Mouse (Mus musculus) naive thymus-derived CD4-positive, alpha-beta T cell, adult 2 months (primary cell): ENCODE data around the gene Ttll7.

Experiments used
- DNase-seq: peaks from one replicate; pipeline ENCODE4 v3.0.0-alpha.2; 2011; ENCODE audit warnings: low read depth

Gene Ttll7

DNA sequence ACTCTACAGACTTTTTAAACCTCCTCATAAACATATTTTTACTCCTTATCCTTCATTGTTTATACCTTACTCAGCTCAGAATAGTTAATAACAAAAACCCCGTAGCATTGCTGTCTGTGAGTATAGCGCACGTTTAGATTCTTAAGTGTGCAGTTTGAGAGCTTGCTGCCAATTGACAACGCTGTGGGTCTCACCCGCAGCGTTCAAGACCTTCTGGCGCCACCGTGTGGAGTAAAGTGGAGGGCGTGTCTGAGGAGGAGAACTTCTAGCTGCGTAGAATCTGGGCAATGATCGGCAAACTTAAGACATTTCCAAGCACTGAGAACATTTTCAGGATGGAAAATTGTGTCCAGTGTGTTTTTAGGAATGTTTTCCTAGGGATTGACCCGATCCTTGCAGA lies 62.6 kb downstream of the Ttll7 start:
- peak; percentile 70 for DNase-seq

DNA sequence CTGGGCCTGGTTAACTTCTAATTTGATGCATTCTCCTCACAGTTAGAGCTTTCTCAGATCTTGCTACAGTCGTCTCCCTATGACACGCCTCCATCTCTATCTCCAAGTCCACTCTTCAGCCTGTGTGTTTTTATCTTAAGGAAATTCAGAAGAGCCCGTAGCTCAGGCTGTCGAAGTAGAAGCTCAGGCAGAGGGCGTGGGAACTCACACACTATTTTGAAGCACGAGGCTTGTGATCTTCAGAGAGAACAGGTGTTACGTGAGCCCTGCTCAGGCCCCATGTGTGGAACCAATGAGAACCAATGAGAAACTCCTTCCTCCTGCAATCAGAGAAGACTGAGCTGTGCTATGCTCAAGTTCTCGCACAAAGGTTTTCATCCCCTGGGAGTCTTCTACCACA lies 65.7 kb downstream of the Ttll7 start:
- DNase-seq = no peak

DNA sequence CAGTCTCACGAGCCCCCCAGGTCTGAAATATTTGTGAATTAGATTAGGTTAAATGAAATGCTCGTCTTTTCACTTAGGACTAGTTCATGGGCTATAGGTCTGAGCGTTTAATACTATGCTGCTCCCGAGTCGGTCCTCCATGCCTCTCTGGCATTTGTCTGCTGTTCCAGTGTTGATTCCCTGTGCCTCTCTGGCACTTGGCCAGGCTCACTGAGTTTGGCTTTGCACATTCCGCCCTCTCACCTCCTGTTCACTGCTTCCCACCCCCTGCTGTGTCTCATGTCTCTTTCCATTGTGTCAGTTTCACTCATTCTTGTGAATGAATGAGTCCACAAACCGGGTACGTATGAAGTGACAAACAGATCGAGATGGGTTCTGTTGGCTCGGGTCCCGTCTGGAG lies 66.2 kb downstream of the Ttll7 start:
- no peak for DNase-seq

DNA sequence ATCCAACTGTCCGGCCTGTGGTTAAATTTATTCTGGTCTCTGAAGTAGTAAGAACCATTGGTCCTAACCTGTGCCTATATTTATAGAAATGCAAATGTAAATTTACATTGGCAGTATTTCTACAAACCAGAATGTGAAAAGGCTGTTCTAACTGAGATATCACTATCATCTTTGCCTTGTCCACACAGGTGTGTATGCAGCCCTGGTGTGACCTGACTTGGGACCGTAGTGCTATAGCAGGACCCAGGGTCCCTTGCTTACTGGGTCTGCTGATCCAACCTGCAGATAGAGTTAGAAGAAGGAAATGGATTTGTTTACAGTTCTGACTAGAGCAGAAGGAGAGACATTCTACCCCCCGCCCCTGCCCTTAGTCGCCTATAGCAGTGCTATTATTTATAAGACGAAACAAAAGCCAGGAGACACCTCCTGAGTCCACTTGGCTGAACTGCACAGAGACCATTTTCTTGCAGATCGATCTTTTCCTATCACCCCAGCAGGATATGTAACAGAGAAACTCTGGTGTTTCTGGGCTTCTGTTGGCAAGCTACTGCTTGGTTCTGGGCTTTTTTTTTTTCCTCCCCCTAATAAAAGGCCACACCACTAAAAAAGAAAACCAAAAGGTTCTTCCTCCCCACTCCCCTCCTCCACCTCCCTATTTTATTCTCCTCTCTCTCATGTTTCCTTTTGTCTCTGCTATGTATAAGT lies 75.3 kb downstream of the Ttll7 start:
- DNase-seq = no peak

DNA sequence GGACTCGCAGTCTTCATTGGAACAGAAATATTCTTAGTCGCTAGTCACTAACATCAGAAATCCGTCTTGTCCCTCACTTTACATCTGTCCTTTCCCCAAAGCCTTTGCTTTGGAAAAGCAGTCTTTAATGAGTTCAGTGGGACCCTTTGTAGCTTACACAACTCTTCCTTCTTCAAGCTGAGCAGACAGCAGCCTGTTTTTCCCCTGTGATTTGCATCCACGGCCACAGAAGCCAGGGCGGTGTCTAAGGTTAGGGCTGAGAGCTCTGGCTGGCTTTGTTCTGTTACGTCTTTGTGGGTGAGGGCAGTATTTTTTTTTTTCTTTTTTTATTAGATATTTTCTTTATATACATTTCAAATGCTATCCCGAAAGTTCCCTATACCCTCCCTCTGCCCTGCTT lies 76.0 kb downstream of the Ttll7 start:
- no peak for DNase-seq

DNA sequence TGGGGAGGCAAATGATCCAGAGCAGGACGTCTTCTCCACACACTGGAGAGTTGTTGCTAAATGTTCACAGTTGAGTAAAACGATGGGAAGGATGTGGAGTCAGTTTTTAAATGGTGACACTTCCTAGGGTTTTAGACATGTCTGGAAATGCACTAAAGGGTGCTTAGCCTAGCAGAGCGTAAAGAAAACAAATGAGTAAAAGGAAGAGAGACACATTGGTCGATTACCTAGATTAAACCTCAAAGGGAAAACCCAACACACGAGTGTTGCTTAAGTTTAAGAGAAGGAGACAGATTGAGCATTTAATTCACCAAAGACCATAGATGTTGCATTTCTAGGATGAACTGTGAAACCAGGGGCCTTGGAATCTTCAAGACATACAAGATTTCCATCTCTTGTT lies 76.8 kb downstream of the Ttll7 start:
- no peak for DNase-seq

DNA sequence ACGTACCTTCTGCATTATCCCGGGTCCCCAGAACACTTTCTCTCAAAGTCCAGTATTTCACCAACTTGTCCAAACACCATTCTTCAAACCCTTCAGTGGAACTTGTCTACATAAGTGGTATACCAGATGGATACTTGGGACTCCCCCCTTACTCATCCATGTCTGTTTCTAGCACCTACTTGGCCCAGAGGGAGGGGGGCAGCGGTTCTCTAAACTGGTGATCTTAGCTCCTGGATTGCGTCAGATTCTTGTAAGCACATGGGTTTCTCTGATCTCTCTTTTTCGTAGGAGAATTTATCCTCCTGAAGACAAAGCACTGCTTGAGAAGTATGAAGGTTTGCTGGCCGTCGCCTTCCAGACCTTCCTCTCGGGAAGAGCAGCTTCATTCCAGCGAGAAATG lies 79.0 kb downstream of the Ttll7 start:
- DNase-seq = no peak

DNA sequence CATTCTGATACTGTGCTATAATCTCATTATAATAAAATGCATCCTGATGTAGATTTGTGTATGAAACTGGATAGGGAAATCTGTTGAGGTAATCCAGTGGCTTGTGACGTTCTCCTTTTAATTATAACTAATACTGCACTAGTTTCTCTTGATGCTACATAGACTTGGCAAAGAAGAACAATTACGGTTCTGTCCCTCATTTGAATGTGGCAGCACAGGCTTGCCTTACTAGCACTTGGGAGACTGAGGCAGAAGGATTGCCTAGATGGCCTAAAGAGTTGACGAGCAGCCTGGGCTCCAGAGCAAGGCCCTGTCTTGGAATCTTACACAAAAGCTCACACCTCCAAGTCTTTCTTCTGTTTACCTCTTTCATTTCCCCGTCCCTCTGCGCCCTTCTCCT lies 80.3 kb downstream of the Ttll7 start:
- no peak for DNase-seq

DNA sequence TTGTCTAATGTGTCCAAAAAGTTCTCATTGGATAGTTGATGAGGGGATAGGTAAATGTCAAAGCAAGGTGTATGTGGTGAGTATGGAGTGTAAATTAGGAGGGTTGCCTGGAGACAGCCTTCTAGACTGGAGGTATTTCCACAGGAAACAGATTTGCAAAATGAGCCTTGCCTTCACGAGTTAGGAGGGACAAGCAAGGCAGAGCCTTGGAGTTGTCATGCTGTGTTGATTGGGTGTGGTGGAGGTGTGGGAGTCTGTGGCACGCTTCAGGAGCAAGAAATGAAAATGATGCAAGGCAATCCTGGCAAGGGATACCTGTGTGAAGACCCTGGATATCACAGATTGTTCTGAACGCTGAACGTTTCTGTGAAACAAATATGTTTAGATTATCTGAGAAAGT lies 84.7 kb downstream of the Ttll7 start:
- no peak for DNase-seq

DNA sequence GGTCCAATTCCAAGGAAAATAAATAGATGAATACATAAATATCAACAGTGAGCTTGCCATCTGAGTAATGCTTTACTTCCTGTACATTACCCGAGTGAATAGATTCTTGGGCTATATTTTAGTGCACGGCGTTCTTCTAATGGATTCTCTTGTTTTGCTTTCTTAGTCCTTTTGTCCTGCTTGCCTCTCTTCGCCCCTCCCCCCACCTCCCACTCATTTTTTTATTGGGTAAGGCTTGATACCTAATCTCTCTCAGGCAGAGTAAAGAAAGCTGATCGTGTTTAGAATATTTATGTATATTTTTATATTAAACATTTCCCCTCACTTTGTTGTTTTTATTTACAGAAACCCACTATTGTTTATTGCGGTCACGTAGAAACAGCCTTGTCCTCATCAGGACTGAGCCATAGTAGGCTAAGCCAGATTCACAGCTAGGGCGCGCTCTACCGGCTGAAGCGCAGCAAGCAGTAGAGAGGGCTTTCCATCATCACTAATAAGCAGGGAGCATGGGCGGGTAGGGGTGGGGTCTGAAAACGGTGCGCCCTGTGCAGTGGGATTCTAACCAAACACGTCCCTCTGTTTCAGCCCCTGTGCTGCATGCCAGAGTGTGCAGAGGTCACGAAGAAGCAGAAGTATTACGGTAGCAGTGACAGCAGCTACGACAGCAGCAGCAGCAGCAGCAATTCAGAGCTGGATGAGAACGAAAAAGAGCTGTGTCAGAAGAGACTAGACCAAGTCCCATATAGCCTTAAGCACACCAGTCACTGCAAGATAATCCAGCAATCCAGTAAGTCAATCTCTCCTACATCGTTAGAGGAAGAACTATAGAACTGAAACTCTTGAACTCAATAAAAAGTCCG lies 87.5 kb downstream of the Ttll7 start:
- DNase-seq = no peak

DNA sequence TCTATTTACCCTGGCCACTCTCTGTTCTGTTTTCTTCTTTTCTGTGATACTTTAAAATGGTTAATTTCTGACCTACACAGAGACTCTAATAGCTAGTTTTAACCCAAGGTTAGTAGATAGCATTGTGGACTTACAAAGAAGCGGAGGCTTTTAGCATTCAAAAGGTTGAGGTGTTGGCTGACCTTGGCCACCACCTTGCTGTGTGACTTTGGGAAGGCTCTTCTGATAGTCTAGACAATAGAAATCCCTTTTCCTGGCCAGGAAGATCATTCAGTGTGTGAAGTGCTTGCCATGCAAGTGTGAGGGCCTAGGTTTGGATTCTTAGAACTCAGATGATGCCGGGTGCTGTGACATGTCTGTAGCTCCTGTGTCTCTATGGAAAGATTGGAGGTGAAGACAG lies 90.9 kb downstream of the Ttll7 start:
- DNase-seq = no peak

DNA sequence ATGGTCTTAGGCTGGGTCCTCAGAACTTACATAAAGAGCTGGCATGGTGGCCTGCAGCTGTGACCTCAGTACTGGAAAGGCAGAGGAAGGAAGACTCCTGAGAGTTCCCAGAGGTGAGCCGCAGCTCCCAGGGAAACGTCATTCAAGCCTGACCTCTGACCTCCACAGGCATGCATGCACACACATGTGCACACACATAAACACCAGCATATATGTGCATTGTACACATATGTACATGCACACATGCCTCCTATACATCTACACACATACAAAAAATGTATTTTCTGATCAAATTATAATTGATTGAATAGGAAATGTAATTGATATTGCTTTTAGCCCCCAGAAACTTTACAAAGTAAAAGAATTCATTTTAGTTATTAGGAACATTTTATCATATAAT lies 93.2 kb downstream of the Ttll7 start:
- DNase-seq = no peak

DNA sequence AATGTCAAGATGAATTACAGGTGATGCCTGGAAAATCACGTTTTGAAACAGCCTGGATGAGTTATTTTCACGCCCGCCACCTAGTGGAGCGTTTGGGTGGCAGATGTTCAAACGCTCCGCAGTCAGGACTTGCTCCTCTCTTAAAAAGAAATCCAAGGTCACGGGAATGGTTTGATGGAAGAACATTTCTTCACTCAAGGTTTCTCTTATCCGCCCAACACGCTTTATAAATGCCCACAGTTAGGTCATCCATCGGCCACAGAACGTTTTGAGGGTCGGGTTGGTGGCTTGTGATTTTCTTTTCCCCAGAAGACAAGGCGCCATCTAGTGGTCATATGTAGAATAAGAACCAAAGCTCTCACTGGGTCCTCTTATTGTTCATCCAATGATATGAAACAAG lies 93.7 kb downstream of the Ttll7 start:
- peak; percentile 81 for DNase-seq

DNA sequence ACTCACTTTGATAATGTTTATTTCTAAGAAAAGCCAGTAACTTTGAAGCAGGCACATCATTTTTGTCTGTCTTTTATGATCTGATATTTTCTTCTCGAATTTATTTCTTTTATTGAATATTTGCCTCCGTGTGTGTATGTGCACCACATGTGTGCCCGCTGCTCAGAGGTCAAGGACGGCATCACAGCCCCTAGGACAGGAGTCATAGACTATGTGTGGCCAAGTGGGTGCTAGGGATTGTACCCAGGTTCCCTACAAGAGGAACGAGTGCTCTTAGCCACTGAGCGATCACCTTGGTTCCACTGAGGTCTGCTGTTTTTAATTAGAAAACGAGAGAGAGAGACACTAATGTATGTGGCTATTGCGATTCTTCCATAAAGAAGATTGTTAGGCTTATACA lies 94.5 kb downstream of the Ttll7 start:
- no peak for DNase-seq

DNA sequence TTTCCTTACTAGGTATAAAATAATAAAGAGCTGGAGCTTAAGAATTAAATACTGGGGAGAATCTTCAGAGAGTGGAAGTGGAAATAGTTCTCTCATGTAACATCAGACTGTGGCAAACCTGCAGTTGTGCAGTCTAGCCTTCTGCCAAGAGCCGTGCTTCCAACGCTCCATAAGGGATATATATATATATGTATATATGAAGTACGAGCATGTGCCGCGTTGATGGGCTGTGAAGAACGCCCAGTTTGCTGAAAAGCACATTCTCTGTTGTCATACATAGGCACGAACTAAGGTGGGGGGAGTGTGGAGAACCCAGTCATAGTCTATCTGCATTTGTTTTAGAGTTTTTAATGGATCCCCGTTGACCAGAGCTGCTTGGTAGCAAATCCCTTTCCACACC lies 104.6 kb downstream of the Ttll7 start:
- DNase-seq = no peak

DNA sequence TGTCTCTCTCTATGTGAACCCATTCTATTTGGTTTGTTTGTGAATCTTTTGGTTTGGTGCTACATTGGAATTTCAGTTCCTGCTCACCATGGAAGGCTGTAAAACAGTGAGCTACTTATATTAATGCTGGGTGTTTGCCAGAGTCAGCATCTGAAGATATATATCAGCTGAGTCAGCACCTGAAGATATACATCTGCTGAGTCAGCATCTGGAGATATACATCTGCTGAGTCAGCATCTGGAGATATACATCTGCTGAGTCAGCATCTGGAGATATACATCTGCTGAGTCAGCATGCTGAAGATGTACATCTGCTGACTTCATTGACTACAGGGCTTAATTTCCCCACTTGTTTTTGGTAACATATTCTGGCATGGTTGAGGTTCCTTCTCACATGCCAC lies 110.7 kb downstream of the Ttll7 start:
- no peak for DNase-seq

DNA sequence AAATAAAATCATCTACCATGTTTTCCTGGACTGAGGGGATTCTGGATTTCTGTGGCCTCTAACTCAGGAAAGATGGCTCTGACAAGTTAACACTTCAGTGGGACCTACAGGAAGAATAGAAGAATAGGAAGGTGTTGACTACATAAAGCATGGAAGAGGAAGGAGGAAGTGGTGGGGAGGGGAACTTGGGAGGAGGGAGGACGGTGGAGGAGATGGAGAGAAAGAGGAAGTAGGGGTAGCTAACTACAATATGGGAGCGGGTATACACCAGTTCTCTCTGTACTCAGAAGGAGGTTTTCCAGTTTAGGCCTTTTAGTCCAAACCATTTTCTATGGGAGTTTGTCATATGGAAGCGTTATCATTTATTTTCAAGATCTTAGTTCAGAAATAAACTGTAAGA lies 112.2 kb downstream of the Ttll7 start:
- DNase-seq = no peak

DNA sequence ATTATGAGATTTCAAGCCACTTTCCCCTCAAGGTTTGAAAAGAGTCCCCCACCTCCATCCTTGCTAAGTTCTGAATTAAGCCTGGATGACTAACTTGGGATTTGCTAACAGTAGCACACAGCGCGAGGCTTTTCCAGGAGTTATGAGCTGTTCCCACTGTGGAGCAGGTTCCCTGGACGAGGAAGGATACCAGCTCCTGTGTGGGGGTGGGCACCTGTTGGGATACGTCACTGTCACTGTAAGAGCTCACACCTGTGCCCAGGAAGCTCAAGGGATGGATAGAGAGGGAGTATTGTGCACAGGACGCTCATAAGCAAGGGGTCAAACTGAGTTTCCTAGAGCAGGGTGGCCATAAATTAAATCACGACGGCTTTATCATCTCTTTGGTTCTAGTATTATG lies 115.1 kb downstream of the Ttll7 start:
- no peak for DNase-seq

DNA sequence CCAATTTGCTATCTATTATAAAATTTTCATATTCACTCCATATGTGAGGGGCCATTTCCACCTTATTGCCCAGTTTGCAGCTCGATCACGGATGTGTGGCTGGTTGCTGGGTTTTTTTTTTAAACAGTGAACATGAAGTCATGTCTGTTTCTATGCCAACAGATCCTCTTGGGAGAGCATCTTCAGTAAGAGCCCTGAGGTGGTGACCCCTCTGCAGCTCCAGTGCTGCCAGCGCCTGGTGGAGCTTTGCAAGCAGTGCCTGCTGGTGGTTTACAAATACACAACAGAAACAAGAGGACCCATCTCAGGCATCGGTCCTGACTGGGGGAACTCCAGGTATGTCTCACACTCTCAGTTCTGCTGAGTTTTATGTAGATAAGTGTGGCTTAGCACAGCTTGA lies 115.7 kb downstream of the Ttll7 start:
- no peak for DNase-seq

DNA sequence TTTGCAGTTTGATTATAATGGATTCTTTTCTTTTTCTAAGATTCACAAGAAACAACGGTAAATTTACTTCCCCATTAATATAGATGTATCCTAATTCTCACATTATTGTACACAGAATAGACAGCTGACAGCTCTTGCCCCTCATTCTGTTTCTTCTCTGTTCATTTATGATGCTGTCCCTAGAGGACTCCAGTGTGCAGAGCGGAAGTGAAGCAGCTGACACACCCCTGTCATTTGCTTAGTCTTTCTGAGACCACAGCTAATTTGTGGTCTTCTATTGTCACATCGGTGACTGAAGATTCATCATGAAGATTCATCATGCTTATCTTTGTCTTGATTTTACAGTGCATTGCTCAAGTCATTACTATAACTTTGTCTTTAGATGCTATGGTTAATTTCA lies 126.1 kb downstream of the Ttll7 start:
- DNase-seq = no peak

DNA sequence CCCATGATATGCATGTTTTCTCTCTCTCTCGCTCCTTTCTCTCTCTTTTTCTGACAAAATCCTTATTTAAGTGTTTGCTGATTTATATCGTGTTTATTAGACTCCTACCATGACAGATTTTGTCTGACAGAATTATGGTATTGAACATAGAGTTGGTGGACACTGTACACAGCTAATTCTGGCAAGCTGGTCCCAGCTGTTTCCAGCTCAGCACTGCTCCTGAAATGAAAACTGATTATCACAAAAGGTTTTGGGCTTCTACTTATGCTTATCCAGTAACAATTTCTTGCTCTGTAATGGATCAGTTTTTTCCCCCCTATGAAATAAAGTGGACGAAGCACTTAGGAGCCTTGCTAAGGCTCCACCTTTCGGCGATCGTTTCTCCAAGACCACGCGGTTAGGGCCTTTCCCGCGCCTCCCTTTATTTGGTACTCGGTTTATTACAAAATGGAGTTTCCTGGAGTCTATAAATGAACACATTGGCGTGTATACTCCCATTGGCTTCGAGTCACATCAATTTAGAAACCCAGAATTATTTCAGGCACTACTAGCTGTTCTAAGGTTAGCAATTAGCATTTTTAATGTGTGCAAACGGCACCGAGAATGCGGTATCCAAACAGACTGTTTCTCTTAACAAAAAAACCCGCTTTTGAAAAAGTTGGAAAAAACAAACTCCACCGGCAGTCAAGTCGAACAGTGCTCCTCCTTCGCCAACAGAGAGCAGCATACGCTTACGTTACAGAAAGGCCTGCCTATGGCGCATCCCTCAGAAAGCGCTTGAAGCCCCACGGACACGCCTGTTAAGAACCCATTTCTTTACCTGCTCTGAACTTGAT lies 141.9 kb downstream of the Ttll7 start:
- no peak for DNase-seq

DNA sequence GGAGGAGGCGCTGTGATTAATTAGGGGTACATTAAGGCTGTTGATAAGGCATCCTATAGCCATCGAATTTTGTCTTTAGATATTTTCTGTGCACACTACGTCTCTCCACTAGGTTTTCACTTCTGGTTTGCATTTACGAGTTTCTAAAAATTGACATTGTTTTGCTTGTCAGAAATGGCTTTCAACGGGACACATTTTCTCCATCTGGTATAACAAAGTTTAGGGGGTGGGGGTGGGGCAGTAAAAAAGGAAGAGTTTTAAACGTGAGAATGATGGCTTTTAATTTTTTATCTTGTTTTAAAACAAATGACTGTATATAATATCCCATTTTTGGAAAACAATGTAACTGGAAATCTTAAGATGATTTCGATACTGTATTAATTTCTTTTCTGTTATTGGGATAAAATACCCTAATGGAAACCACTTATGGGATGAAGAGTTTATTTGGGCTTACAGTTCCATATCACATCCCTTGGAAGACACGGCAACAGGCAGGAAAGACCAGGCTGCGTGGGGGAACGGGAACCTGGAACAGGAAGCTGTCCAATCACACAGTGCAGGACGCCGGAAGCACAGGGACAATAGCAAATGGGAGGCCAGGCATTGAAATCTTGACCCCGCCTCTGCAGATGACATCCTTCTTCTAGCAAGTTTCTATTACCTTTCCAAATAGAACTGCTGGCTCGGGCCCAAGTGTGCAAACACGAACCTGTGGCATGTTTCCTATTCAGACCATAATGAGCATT lies 142.7 kb downstream of the Ttll7 start:
- no peak for DNase-seq
